Mouse (Mus musculus): Measurements from ENCODE around the gene Sgcg. TPM values are rescaled to one million over a fixed set of nuclear protein-coding genes. Genes with fewer than 3 reads are reported as not detected.

Gene Sgcg
- polyA plus RNA-seq, 1 experiment from 2014 or later: 0.51 TPM

GRCm38 (mm10) chr14:61229763-61230162 lies 28.5 kb downstream of the Sgcg start:
- no peak for ATAC-seq (ENCODE audit: low FRiP score, low read depth)
- H3K4me3 ChIP-seq: no peak overlapping the region
- 89% methylated on average over 5 of the region's 5 CpGs for WGBS

DNA sequence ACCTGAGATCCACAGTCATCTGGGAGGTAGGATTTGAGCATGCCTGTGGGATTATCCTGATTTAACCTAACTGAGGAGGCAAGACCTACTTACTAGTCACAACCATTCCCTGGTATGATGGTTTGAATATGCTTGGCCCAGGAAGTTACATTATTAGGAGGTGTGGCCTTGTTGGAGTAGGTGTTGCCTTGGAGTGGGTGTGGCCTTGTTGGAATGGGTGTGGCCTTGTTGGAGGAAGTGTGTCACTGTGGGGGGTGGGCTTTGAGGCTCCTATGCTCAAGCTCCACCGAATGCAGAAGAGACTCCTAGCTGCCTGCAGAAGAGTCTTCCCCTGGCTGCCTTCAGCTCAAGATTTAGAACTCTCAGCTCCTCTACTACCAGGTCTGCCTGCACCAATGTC lies 32.1 kb downstream of the Sgcg start:
- Histone ChIP-seq H3K27me3 (no peaks in the 10 kb centered on the region), H3K36me3 (no peaks in the 10 kb centered on the region), H3K9ac (no peak overlapping the region), H3K27ac (replicated peaks) (no peak overlapping the region), H3K4me1 (replicated peaks) (no peaks in the 10 kb centered on the region), H3K9me3 (no peaks in the 10 kb centered on the region), H3K4me3 (no peak overlapping the region), H3K4me2 (no peak overlapping the region)
- ATAC-seq (ENCODE audit: low FRiP score, low read depth): no peak
- WGBS: 64% methylated on average over 1 of the region's 1 CpGs

More at GRCm38 (mm10) chr14:61229763-61230162, 28.5 kb downstream of the Sgcg start:
- no peaks in the 10 kb centered on the region for H3K27me3 ChIP-seq
- no peak overlapping the region for H3K4me2 ChIP-seq
- H3K4me1 ChIP-seq (replicated peaks): no peaks in the 10 kb centered on the region
- no peaks in the 10 kb centered on the region for H3K9me3 ChIP-seq
- H3K27ac ChIP-seq (replicated peaks): no peak overlapping the region
- H3K9ac ChIP-seq: no peak overlapping the region
- no peaks in the 10 kb centered on the region for H3K36me3 ChIP-seq

GRCm38 (mm10) chr14:61224387-61225077 lies 33.8 kb downstream of the Sgcg start:
- WGBS: 72% methylated on average over 5 of the region's 5 CpGs
- Histone ChIP-seq H3K4me1 (replicated peaks) (no peaks in the 10 kb centered on the region), H3K36me3 (no peaks in the 10 kb centered on the region), H3K9ac (no peak overlapping the region), H3K4me3 (no peak overlapping the region), H3K9me3 (no peaks in the 10 kb centered on the region), H3K4me2 (no peak overlapping the region), H3K27ac (replicated peaks) (no peak overlapping the region), H3K27me3 (no peaks in the 10 kb centered on the region)
- no peak for ATAC-seq (ENCODE audit: low FRiP score, low read depth)

GRCm38 (mm10) chr14:61223740-61224139 lies 34.5 kb downstream of the Sgcg start:
- Histone ChIP-seq H3K4me1 (replicated peaks) (no peaks in the 10 kb centered on the region), H3K9ac (no peak overlapping the region), H3K27ac (replicated peaks) (no peak overlapping the region), H3K4me3 (no peak overlapping the region), H3K36me3 (no peaks in the 10 kb centered on the region), H3K9me3 (0 out of 2 replicates have a peak, but pooled peaks cover 3% of the 10 kb centered on the region), H3K27me3 (no peaks in the 10 kb centered on the region), H3K4me2 (no peak overlapping the region)
- ATAC-seq (ENCODE audit: low FRiP score, low read depth): no peak
- WGBS: 75% methylated on average over 4 of the region's 4 CpGs

GRCm38 (mm10) chr14:61222506-61222905 lies 35.8 kb downstream of the Sgcg start:
- Histone ChIP-seq H3K4me1 (replicated peaks) (no peaks in the 10 kb centered on the region), H3K9ac (no peak overlapping the region), H3K27me3 (no peaks in the 10 kb centered on the region), H3K9me3 (0 out of 2 replicates have a peak, but pooled peaks cover 3% of the 10 kb centered on the region), H3K36me3 (no peaks in the 10 kb centered on the region), H3K4me2 (no peak overlapping the region), H3K4me3 (no peak overlapping the region), H3K27ac (replicated peaks) (no peak overlapping the region)
- no peak for ATAC-seq (ENCODE audit: low FRiP score, low read depth)
- WGBS: 69% methylated on average over 6 of the region's 6 CpGs

DNA sequence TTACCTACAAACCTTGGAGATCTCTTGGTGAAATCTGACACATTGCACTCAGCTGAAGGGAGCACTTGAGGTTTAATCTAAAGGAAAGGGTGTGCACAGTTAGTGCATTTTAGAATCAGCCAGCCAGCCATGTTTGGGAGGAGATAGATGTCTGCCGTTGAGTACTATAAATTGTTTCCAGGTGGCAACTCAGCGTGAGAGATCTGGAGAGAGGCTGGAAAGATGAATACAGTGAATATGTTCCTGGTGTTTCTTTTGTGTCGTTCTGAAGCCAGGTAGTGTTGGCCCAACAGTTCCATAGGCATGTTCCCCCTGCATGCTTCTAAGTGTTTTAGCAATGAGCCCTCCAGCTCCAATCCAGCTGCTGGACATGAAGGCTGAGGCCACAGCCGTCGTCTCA lies 37.1 kb downstream of the Sgcg start:
- H3K9me3 ChIP-seq: 0 out of 2 replicates have a peak, but pooled peaks cover 3% of the 10 kb centered on the region
- H3K27ac ChIP-seq (replicated peaks): no peak overlapping the region
- H3K4me2 ChIP-seq: no peak overlapping the region
- no peaks in the 10 kb centered on the region for H3K27me3 ChIP-seq
- H3K4me3 ChIP-seq: no peak overlapping the region
- WGBS: 81% methylated on average over 5 of the region's 5 CpGs
- no peak overlapping the region for H3K9ac ChIP-seq
- no peaks in the 10 kb centered on the region for H3K4me1 ChIP-seq (replicated peaks)
- ATAC-seq (ENCODE audit: low FRiP score, low read depth): no peak
- no peaks in the 10 kb centered on the region for H3K36me3 ChIP-seq

GRCm38 (mm10) chr14:61211754-61212153 lies 46.5 kb downstream of the Sgcg start:
- Histone ChIP-seq H3K36me3 (peaks cover 70% of the 10 kb centered on the region), H3K4me2 (no peak overlapping the region), H3K27me3 (no peaks in the 10 kb centered on the region), H3K4me3 (no peak overlapping the region), H3K9ac (no peak overlapping the region), H3K9me3 (no peaks in the 10 kb centered on the region), H3K27ac (replicated peaks) (no peak overlapping the region), H3K4me1 (replicated peaks) (no peaks in the 10 kb centered on the region)
- WGBS: 94% methylated on average over 6 of the region's 6 CpGs
- no peak for ATAC-seq (ENCODE audit: low FRiP score, low read depth)

DNA sequence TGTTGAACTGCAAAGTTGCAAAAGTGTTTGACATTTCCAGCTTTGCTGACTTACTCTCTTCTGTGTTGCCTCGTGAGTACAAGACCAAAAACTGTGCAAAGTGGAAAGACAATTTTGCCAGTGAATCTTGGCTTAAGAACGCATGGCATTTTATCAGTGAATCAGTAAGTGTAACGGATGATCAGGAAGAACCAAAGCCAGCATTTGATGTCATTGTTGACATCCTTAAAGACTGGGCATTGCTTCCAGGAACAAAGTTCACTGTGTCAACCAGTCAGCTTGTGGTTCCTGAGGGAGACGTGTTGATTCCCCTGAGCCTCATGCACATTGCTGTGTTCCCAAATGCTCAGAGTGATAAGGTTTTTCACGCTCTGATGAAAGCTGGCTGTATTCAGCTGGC lies 48.2 kb downstream of the Sgcg start:
- Histone ChIP-seq H3K36me3 (peaks cover 87% of the 10 kb centered on the region), H3K9me3 (no peaks in the 10 kb centered on the region), H3K4me2 (no peak overlapping the region), H3K27me3 (no peaks in the 10 kb centered on the region), H3K27ac (replicated peaks) (no peak overlapping the region), H3K4me1 (replicated peaks) (no peaks in the 10 kb centered on the region), H3K4me3 (no peak overlapping the region), H3K9ac (no peak overlapping the region)
- no peak for ATAC-seq (ENCODE audit: low FRiP score, low read depth)
- 96% methylated on average over 5 of the region's 5 CpGs for WGBS

DNA sequence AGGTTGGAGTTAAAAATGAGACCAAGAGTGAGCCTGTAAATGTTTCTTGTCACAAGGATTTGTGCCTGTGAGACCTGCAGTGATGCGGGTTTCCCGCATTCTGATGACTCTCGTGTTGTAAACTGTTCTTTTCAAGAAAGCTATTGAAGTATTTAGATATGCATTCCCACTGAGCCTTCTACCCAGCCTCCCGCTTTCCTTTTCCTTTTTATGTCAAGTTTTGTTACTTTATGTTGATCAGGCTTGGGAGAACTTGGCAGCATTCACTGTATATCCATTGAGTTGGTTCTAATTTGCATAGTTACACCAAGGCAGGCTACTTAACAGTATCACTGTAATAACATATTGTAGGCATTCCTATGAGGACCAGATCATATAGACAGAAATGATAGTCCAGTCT lies 63.9 kb downstream of the Sgcg start:
- no peak for ATAC-seq (ENCODE audit: low FRiP score, low read depth)
- no peaks in the 10 kb centered on the region for H3K27me3 ChIP-seq

GRCm38 (mm10) chr14:61192326-61192725 lies 66.0 kb downstream of the Sgcg start:
- H3K4me1 ChIP-seq (replicated peaks): no peaks in the 10 kb centered on the region
- H3K4me3 ChIP-seq: no peak overlapping the region
- H3K36me3 ChIP-seq: peaks cover 50% of the 10 kb centered on the region
- no peak overlapping the region for H3K27ac ChIP-seq (replicated peaks)
- ATAC-seq (ENCODE audit: low FRiP score, low read depth): no peak
- no peaks in the 10 kb centered on the region for H3K9me3 ChIP-seq
- no peaks in the 10 kb centered on the region for H3K27me3 ChIP-seq
- 85% methylated on average over 10 of the region's 10 CpGs for WGBS
- no peak overlapping the region for H3K9ac ChIP-seq
- H3K4me2 ChIP-seq: no peak overlapping the region

More for the DNA sequence above, 63.9 kb downstream of the Sgcg start:
- WGBS: 50% methylated on average over 4 of the region's 4 CpGs
- H3K4me1 ChIP-seq (replicated peaks): no peaks in the 10 kb centered on the region
- peaks cover 53% of the 10 kb centered on the region for H3K36me3 ChIP-seq
- H3K4me3 ChIP-seq: no peak overlapping the region
- no peak overlapping the region for H3K27ac ChIP-seq (replicated peaks)
- H3K4me2 ChIP-seq: no peak overlapping the region
- no peak overlapping the region for H3K9ac ChIP-seq
- no peaks in the 10 kb centered on the region for H3K9me3 ChIP-seq

DNA sequence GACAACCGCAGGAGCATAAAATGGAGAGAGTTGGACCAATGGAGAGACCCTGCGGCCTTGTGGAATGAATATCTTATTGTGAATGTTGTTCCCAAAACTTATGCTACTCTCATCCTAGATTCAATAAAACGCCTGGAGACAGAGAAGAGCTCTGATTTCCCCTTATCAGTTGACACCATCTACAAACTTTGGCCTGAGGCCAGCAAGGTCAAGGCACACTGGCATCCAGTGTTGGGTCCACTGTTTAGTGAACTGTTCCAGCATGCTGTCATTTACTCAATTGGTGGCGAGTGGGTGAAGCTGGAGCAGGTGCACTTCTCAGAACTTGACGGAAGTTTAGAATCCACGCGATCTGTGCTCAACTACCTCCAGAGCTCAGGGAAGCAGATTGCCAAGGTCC lies 66.4 kb downstream of the Sgcg start:
- ATAC-seq (ENCODE audit: low FRiP score, low read depth): no peak
- peaks cover 46% of the 10 kb centered on the region for H3K36me3 ChIP-seq

GRCm38 (mm10) chr14:61173229-61173628 lies 85.1 kb downstream of the Sgcg start:
- Histone ChIP-seq H3K4me1 (replicated peaks) (peaks cover 24% of the 10 kb centered on the region), H3K9me3 (no peaks in the 10 kb centered on the region), H3K27me3 (no peaks in the 10 kb centered on the region), H3K4me2 (peak overlapping the region; percentile 60), H3K9ac (peak overlapping the region; percentile 78), H3K27ac (replicated peaks) (peak overlapping the region; percentile 92), H3K4me3 (peak overlapping the region; percentile 72), H3K36me3 (no peaks in the 10 kb centered on the region)
- no peak for ATAC-seq (ENCODE audit: low FRiP score, low read depth)
- 0% methylated on average over 28 of the region's 37 CpGs for WGBS

More for the DNA sequence above, 66.4 kb downstream of the Sgcg start:
- no peak overlapping the region for H3K4me3 ChIP-seq
- H3K4me2 ChIP-seq: no peak overlapping the region
- WGBS: 92% methylated on average over 7 of the region's 7 CpGs
- H3K27me3 ChIP-seq: no peaks in the 10 kb centered on the region
- no peak overlapping the region for H3K9ac ChIP-seq
- H3K9me3 ChIP-seq: no peaks in the 10 kb centered on the region
- no peak overlapping the region for H3K27ac ChIP-seq (replicated peaks)
- H3K4me1 ChIP-seq (replicated peaks): no peaks in the 10 kb centered on the region

All from hindbrain, embryonic 15.5 days (tissue).